Mouse (Mus musculus): ENCODE measurements around the gene Fam189a1. TPM values are rescaled to one million over a fixed set of nuclear protein-coding genes. Genes with fewer than 3 reads are reported as not detected.

Fam189a1 gene
- total and polyA plus RNA-seq, 3 experiments = 0.10 TPM; not detected in 2

GRCm38 (mm10) chr7:65041106-65041505 is 115.3 kb downstream of the Fam189a1 start:
- H3K4me3 ChIP-seq (replicated peaks in 1 of 3; ENCODE audit: low read depth in 2 of 3, low read length in 2 of 3, poor library complexity in 1 of 3) = no peak overlapping the region
- H3K4me1 ChIP-seq (ENCODE audit: control insufficient read depth in 1 of 2, insufficient read depth in 2 of 2) = no peaks in the 10 kb centered on the region
- no peak for DNase-seq (ENCODE audit: extremely low read depth)
- TF ChIP-seq KAT2A (IDR thresholded peaks at IDR 0.05; ENCODE audit: insufficient replicate concordance, low read length) = no peak
- TF ChIP-seq CHD2 (IDR thresholded peaks at IDR 0.05; ENCODE audit: low read length) = no peak
- TF ChIP-seq ZC3H11A (IDR thresholded peaks at IDR 0.05; ENCODE audit: low read depth, low read length) = no peak
- TF ChIP-seq PAX5 (IDR thresholded peaks at IDR 0.05; ENCODE audit: low read length) = no peak
- no peak for TF ChIP-seq GABPA (IDR thresholded peaks at IDR 0.05; ENCODE audit: insufficient replicate concordance, low read depth, low read length)
- TF ChIP-seq IRF4 (IDR thresholded peaks at IDR 0.05; ENCODE audit: low read depth, low read length) = no peak
- TF ChIP-seq TBP (conservative IDR thresholded peaks at IDR 0.05; ENCODE audit: low read depth, low read length) = no peak
- no peak for TF ChIP-seq MAX (IDR thresholded peaks at IDR 0.05; ENCODE audit: low read length)
- no peak for TF ChIP-seq JUND (conservative IDR thresholded peaks at IDR 0.05; ENCODE audit: low read depth, low read length)
- no peak for TF ChIP-seq MAZ (IDR thresholded peaks at IDR 0.05; ENCODE audit: low read depth, low read length)
- H3K27me3 ChIP-seq (replicated peaks) = no peaks in the 10 kb centered on the region
- peaks cover 29% of the 10 kb centered on the region for H3K9me3 ChIP-seq (replicated peaks; ENCODE audit: low read length)
- H3K79me2 ChIP-seq (replicated peaks; ENCODE audit: control insufficient read depth, extremely low read depth, insufficient read depth, poor library complexity, severe bottlenecking) = no peaks in the 10 kb centered on the region
- no peak overlapping the region for H3K9ac ChIP-seq (ENCODE audit: insufficient read depth, low read depth)
- dilution Hi-C loops (cut with MboI; ENCODE audit: extremely low pct_ligation_motif_present, extremely low pct_unique_long_range_greater_than_20kb, low sequenced_read_pairs) = no loop called here
- H3K27ac ChIP-seq (ENCODE audit: insufficient read depth, low read depth) = no peak overlapping the region
- in situ Hi-C loops (cut with MboI; ENCODE audit: low pct_ligation_motif_present, low pct_unique_long_range_greater_than_20kb, low sequenced_read_pairs) = no loop called here
- H3K4me2 ChIP-seq (ENCODE audit: insufficient read depth, low read depth, poor library complexity, severe bottlenecking) = no peak overlapping the region
- no peaks in the 10 kb centered on the region for H3K36me3 ChIP-seq (replicated peaks in 1 of 2; ENCODE audit: control insufficient read depth in 1 of 2, insufficient read depth in 1 of 2, low read length in 1 of 2)

- Histone ChIP-seq H3K27me3 (replicated peaks) (peaks cover 27% of the 10 kb centered on the region), H3K9me3 (replicated peaks; ENCODE audit: low read length) (peaks cover 12% of the 10 kb centered on the region), H3K4me2 (ENCODE audit: insufficient read depth, low read depth, poor library complexity, severe bottlenecking) (no peak overlapping the region), H3K36me3 (replicated peaks in 1 of 2; ENCODE audit: control insufficient read depth in 1 of 2, insufficient read depth in 1 of 2, low read length in 1 of 2) (no peaks in the 10 kb centered on the region), H3K4me3 (replicated peaks in 1 of 3; ENCODE audit: low read depth in 2 of 3, low read length in 2 of 3, poor library complexity in 1 of 3) (no peak overlapping the region), H3K9ac (ENCODE audit: insufficient read depth, low read depth) (no peak overlapping the region), H3K27ac (ENCODE audit: insufficient read depth, low read depth) (no peak overlapping the region), H3K4me1 (ENCODE audit: control insufficient read depth in 1 of 2, insufficient read depth in 2 of 2) (no peaks in the 10 kb centered on the region), H3K79me2 (replicated peaks; ENCODE audit: control insufficient read depth, extremely low read depth, insufficient read depth, poor library complexity, severe bottlenecking) (no peaks in the 10 kb centered on the region)
- in situ Hi-C loops (cut with MboI; ENCODE audit: low pct_ligation_motif_present, low pct_unique_long_range_greater_than_20kb, low sequenced_read_pairs) = no loop called here
- DNase-seq (ENCODE audit: extremely low read depth) = no peak
- dilution Hi-C loops (cut with MboI; ENCODE audit: extremely low pct_ligation_motif_present, extremely low pct_unique_long_range_greater_than_20kb, low sequenced_read_pairs) = no loop called here
- TF ChIP-seq MAZ (IDR thresholded peaks at IDR 0.05; ENCODE audit: low read depth, low read length) = no peak
Measured at GRCm38 (mm10) chr7:65031741-65032140, 124.6 kb downstream of the Fam189a1 start.

DNA sequence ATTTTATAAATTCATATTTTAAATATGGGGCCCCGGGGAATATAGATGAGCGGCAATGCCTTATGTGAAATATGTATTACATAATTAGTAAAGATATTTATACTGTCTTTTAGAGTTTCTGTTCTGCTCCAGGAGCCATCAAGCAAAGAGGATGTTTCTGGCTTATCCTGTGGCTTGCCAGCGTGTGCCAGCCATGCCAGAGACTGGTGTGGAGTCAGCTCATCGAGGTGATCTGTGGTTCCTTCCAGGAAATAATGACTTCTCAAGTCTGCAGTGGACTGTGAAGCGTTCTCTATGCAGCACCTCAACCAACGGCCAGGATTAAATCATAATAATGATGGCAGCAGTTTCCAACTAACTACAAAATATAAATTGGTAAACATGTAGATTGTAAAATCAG is 125.2 kb downstream of the Fam189a1 start:
- H3K27me3 ChIP-seq (replicated peaks) = peaks cover 27% of the 10 kb centered on the region
- no peak overlapping the region for H3K4me2 ChIP-seq (ENCODE audit: insufficient read depth, low read depth, poor library complexity, severe bottlenecking)
- TF ChIP-seq TBP (conservative IDR thresholded peaks at IDR 0.05; ENCODE audit: low read depth, low read length) (no peak), ZMIZ1 (IDR thresholded peaks at IDR 0.05; ENCODE audit: low read depth, low read length) (no peak), BHLHE40 (IDR thresholded peaks at IDR 0.05; ENCODE audit: low read depth, low read length) (no peak), MAZ (IDR thresholded peaks at IDR 0.05; ENCODE audit: low read depth, low read length) (no peak), CHD1 (IDR thresholded peaks at IDR 0.05; ENCODE audit: low read depth, low read length) (no peak), RCOR1 (conservative IDR thresholded peaks at IDR 0.05; ENCODE audit: low read depth, low read length) (no peak), NELFE (IDR thresholded peaks at IDR 0.05; ENCODE audit: low read depth, low read length) (no peak), EP300 (IDR thresholded peaks at IDR 0.05; ENCODE audit: low read length) (no peak), ELF1 (IDR thresholded peaks at IDR 0.05; ENCODE audit: low read depth, low read length) (no peak), MAX (IDR thresholded peaks at IDR 0.05; ENCODE audit: low read length) (no peak), JUN (IDR thresholded peaks at IDR 0.05; ENCODE audit: insufficient read depth, low read depth, low read length) (no peak), SIN3A (IDR thresholded peaks at IDR 0.05; ENCODE audit: low read length) (no peak), GABPA (IDR thresholded peaks at IDR 0.05; ENCODE audit: insufficient replicate concordance, low read depth, low read length) (no peak), RAD21 (IDR thresholded peaks at IDR 0.05; ENCODE audit: low read depth, low read length) (no peak), E2F4 (IDR thresholded peaks at IDR 0.05; ENCODE audit: insufficient replicate concordance, low read depth, low read length) (no peak), TCF12 (IDR thresholded peaks at IDR 0.05; ENCODE audit: low read depth, low read length) (no peak)
- H3K9me3 ChIP-seq (replicated peaks; ENCODE audit: low read length) = peaks cover 12% of the 10 kb centered on the region
- no peak overlapping the region for H3K9ac ChIP-seq (ENCODE audit: insufficient read depth, low read depth)
- H3K27ac ChIP-seq (ENCODE audit: insufficient read depth, low read depth) = no peak overlapping the region
- in situ Hi-C loops (cut with MboI; ENCODE audit: low pct_ligation_motif_present, low pct_unique_long_range_greater_than_20kb, low sequenced_read_pairs) (no loop called here), dilution Hi-C loops (cut with MboI; ENCODE audit: extremely low pct_ligation_motif_present, extremely low pct_unique_long_range_greater_than_20kb, low sequenced_read_pairs) (no loop called here)
- H3K36me3 ChIP-seq (replicated peaks in 1 of 2; ENCODE audit: control insufficient read depth in 1 of 2, insufficient read depth in 1 of 2, low read length in 1 of 2) = no peaks in the 10 kb centered on the region
- no peak overlapping the region for H3K4me3 ChIP-seq (replicated peaks in 1 of 3; ENCODE audit: low read depth in 2 of 3, low read length in 2 of 3, poor library complexity in 1 of 3)
- no peaks in the 10 kb centered on the region for H3K4me1 ChIP-seq (ENCODE audit: control insufficient read depth in 1 of 2, insufficient read depth in 2 of 2)
- no peaks in the 10 kb centered on the region for H3K79me2 ChIP-seq (replicated peaks; ENCODE audit: control insufficient read depth, extremely low read depth, insufficient read depth, poor library complexity, severe bottlenecking)
- no peak for DNase-seq (ENCODE audit: extremely low read depth)
